Mouse (Mus musculus): ENCODE measurements at regions not wholly inside any gene's neighbourhood (a gene's known extent, or its start where the extent isn't known, plus 50 kb on each side); places are given as distances from the start of the nearest gene placed in this dataset.

DNA sequence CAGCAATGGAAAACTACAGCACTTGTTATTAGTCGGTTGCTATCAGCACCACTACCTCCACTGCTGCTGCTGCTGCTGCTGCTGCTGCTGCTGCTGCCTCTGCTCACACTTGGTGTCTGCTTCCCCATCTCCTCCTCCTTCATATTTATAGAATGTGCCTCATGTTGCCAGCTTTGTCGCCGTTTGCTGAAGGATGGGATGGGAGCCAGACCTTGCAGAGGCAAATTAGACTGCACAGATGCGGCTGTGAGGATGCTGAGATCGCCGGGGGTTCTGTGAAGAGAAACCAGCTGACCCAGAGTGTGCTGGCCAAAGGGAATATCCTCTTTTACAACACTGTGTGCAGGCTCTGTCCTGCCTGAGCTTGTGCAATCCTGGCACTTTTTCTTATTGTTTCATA is 316.0 kb upstream of the Runx1 start:
- TF ChIP-seq POLR2A (IDR thresholded peaks at IDR 0.05; ENCODE audit: insufficient read length, low read depth) (no peak), MAX (IDR thresholded peaks at IDR 0.05; ENCODE audit: low read depth) (no peak)
